Mouse (Mus musculus) CH12.LX (cell line): ENCODE measurements around the gene Ankle1. TPM values are rescaled to one million over a fixed set of nuclear protein-coding genes. Genes with fewer than 3 reads are reported as not detected.

Source experiments
- DNase-seq: peaks from one replicate; pipeline ENCODE4 v3.0.0-alpha.2; 2013; ENCODE audit errors: extremely low read depth
- H3K27ac ChIP-seq: 2 replicates; pipeline ENCODE4 v1.5.1; 2012; ENCODE audit warnings: low read depth, mild to moderate bottlenecking, control low read depth, moderate library complexity; ENCODE audit not compliant: insufficient read depth
- H3K27me3 ChIP-seq: replicated peaks from 2 replicates; pipeline ENCODE3; 2012; ENCODE audit warnings: inconsistent platforms
- H3K36me3 ChIP-seq, 2 experiments: replicated peaks in 1 of 2; 2 replicates each; pipeline versions ENCODE3 to v1.6.1; 2012; ENCODE audit warnings: inconsistent platforms in 1 of 2, low read length in 1 of 2, mild to moderate bottlenecking in 1 of 2, mixed read lengths in 1 of 2, moderate library complexity in 1 of 2; ENCODE audit not compliant: control insufficient read depth in 1 of 2, insufficient read depth in 1 of 2
- H3K4me1 ChIP-seq, 2 experiments: 2 replicates each; pipeline ENCODE4 v1.6.1; 2012; ENCODE audit warnings: inconsistent platforms in 1 of 2, moderate library complexity in 1 of 2; ENCODE audit not compliant: insufficient read depth in 2 of 2, control insufficient read depth in 1 of 2
- H3K4me2 ChIP-seq: 2 replicates; pipeline ENCODE4 v1.6.1; 2012; ENCODE audit warnings: low read depth, mild to moderate bottlenecking, control low read depth; ENCODE audit not compliant: poor library complexity, insufficient read depth, severe bottlenecking
- H3K4me3 ChIP-seq, 3 experiments: fragments of 150-350 bp in 1 of 3; sonication (generic) in 1 of 3; replicated peaks in 1 of 3; 2 replicates each; pipeline versions ENCODE3 to v1.5.1; 2011 to 2012; ENCODE audit warnings: low read depth in 2 of 3, low read length in 2 of 3, mild to moderate bottlenecking in 2 of 3, moderate library complexity in 2 of 3, control low read depth in 1 of 3, improper control_type of control experiment in 1 of 3, inconsistent platforms in 1 of 3, mixed read lengths in 1 of 3; ENCODE audit not compliant: poor library complexity in 1 of 3
- H3K79me2 ChIP-seq: replicated peaks from 2 replicates; pipeline ENCODE4 v1.6.1; 2012; ENCODE audit warnings: mild to moderate bottlenecking, moderate library complexity; ENCODE audit not compliant: control insufficient read depth, poor library complexity, insufficient read depth, severe bottlenecking; ENCODE audit errors: extremely low read depth
- H3K9ac ChIP-seq: 2 replicates; pipeline ENCODE4 v1.6.1; 2012; ENCODE audit warnings: low read depth, mild to moderate bottlenecking, control low read depth, moderate library complexity; ENCODE audit not compliant: insufficient read depth
- H3K9me3 ChIP-seq: replicated peaks from 2 replicates; pipeline ENCODE3; 2012; ENCODE audit warnings: low read length, inconsistent platforms, mixed read lengths
- BHLHE40 ChIP-seq: IDR thresholded peaks from 2 replicates; pipeline ENCODE4 v1.6.1; 2011; ENCODE audit warnings: mild to moderate bottlenecking, low read depth, low read length, improper control_type of control experiment
- CHD1 ChIP-seq: IDR thresholded peaks from 2 replicates; pipeline ENCODE4 v1.6.1; 2012; ENCODE audit warnings: low read depth, low read length, improper control_type of control experiment, inconsistent platforms
- CHD2 ChIP-seq: IDR thresholded peaks from 2 replicates; pipeline ENCODE4 v1.6.1; 2011; ENCODE audit warnings: low read length, improper control_type of control experiment
- CTCF ChIP-seq, 2 experiments: IDR thresholded peaks in 1 of 2; conservative IDR thresholded peaks in 1 of 2; 2 replicates each; pipeline ENCODE4 v1.5.1; 2011 to 2012; ENCODE audit warnings: low read depth in 2 of 2, low read length in 2 of 2, improper control_type of control experiment in 1 of 2, inconsistent platforms in 1 of 2, mild to moderate bottlenecking in 1 of 2, moderate library complexity in 1 of 2
- E2F4 ChIP-seq: IDR thresholded peaks from 2 replicates; pipeline ENCODE4 v1.6.1; 2011; ENCODE audit warnings: low read depth, low read length, improper control_type of control experiment; ENCODE audit not compliant: insufficient replicate concordance
- ELF1 ChIP-seq: IDR thresholded peaks from 2 replicates; pipeline ENCODE4 v1.6.1; 2014; ENCODE audit warnings: low read depth, mild to moderate bottlenecking, inconsistent platforms, low read length, improper control_type of control experiment
- EP300 ChIP-seq: IDR thresholded peaks from 2 replicates; pipeline ENCODE4 v1.6.1; 2011; ENCODE audit warnings: low read length, improper control_type of control experiment
- ETS1 ChIP-seq: conservative IDR thresholded peaks from 2 replicates; pipeline ENCODE4 v1.6.1; 2012; ENCODE audit warnings: low read depth, mild to moderate bottlenecking, inconsistent platforms, low read length, improper control_type of control experiment, moderate library complexity
- GABPA ChIP-seq: IDR thresholded peaks from 2 replicates; pipeline ENCODE4 v1.6.1; 2012; ENCODE audit warnings: low read depth, low read length, improper control_type of control experiment, inconsistent platforms; ENCODE audit not compliant: insufficient replicate concordance
- HCFC1 ChIP-seq: IDR thresholded peaks from 2 replicates; pipeline ENCODE4 v1.6.1; 2012; ENCODE audit warnings: low read depth, mild to moderate bottlenecking, inconsistent platforms, low read length, improper control_type of control experiment
- IRF4 ChIP-seq: IDR thresholded peaks from 2 replicates; pipeline ENCODE4 v1.6.1; 2014; ENCODE audit warnings: low read depth, mild to moderate bottlenecking, inconsistent platforms, low read length, improper control_type of control experiment
- JUN ChIP-seq: IDR thresholded peaks from 2 replicates; pipeline ENCODE4 v1.6.1; 2011; ENCODE audit warnings: low read depth, mild to moderate bottlenecking, low read length, improper control_type of control experiment, moderate library complexity; ENCODE audit not compliant: insufficient read depth
- JUND ChIP-seq: conservative IDR thresholded peaks from 2 replicates; pipeline ENCODE4 v1.6.1; 2011; ENCODE audit warnings: low read depth, low read length, improper control_type of control experiment
- KAT2A ChIP-seq: IDR thresholded peaks from 2 replicates; pipeline ENCODE4 v1.6.1; 2012; ENCODE audit warnings: low read length, improper control_type of control experiment, inconsistent platforms; ENCODE audit not compliant: insufficient replicate concordance
- MAFK ChIP-seq: IDR thresholded peaks from 2 replicates; pipeline ENCODE4 v1.6.1; 2011; ENCODE audit warnings: low read length, improper control_type of control experiment; ENCODE audit not compliant: insufficient replicate concordance
- MAX ChIP-seq: IDR thresholded peaks from 2 replicates; pipeline ENCODE4 v1.6.1; 2011; ENCODE audit warnings: low read length, improper control_type of control experiment
- MAZ ChIP-seq: IDR thresholded peaks from 2 replicates; pipeline ENCODE4 v1.6.1; 2012; ENCODE audit warnings: low read depth, mild to moderate bottlenecking, inconsistent platforms, low read length, improper control_type of control experiment, moderate library complexity
- MEF2A ChIP-seq: IDR thresholded peaks from 2 replicates; pipeline ENCODE4 v1.6.1; 2014; ENCODE audit warnings: low read depth, mild to moderate bottlenecking, inconsistent platforms, low read length, improper control_type of control experiment, borderline replicate concordance
- MXI1 ChIP-seq: IDR thresholded peaks from 2 replicates; pipeline ENCODE4 v1.6.1; 2011; ENCODE audit warnings: mild to moderate bottlenecking, low read depth, low read length, improper control_type of control experiment
- MYC ChIP-seq: IDR thresholded peaks from 2 replicates; pipeline ENCODE4 v1.6.1; 2011; ENCODE audit warnings: low read depth, mild to moderate bottlenecking, improper control_type of control experiment, low read length
- NELFE ChIP-seq: IDR thresholded peaks from 2 replicates; pipeline ENCODE4 v1.6.1; 2011; ENCODE audit warnings: low read depth, low read length, improper control_type of control experiment
- NRF1 ChIP-seq: IDR thresholded peaks from 2 replicates; pipeline ENCODE4 v1.6.1; 2014; ENCODE audit warnings: low read depth, mild to moderate bottlenecking, inconsistent platforms, low read length, improper control_type of control experiment, moderate library complexity
- PAX5 ChIP-seq: IDR thresholded peaks from 2 replicates; pipeline ENCODE4 v1.6.1; 2012; ENCODE audit warnings: low read length, inconsistent platforms, mixed read lengths
- POLR2A ChIP-seq: IDR thresholded peaks from 2 replicates; pipeline ENCODE4 v1.6.1; 2011; ENCODE audit warnings: low read depth, mild to moderate bottlenecking, improper control_type of control experiment, low read length
- POLR2AphosphoS2 ChIP-seq: IDR thresholded peaks from 2 replicates; pipeline ENCODE4 v1.6.1; 2011; ENCODE audit warnings: low read depth, low read length, improper control_type of control experiment
- RAD21 ChIP-seq: IDR thresholded peaks from 2 replicates; pipeline ENCODE4 v1.6.1; 2011; ENCODE audit warnings: low read depth, mild to moderate bottlenecking, low read length, improper control_type of control experiment, moderate library complexity
- RCOR1 ChIP-seq: conservative IDR thresholded peaks from 2 replicates; pipeline ENCODE4 v1.6.1; 2012; ENCODE audit warnings: low read depth, mild to moderate bottlenecking, inconsistent platforms, low read length, improper control_type of control experiment
- SIN3A ChIP-seq: IDR thresholded peaks from 2 replicates; pipeline ENCODE4 v1.6.1; 2012; ENCODE audit warnings: low read length, improper control_type of control experiment, inconsistent platforms
- SMC3 ChIP-seq: IDR thresholded peaks from 2 replicates; pipeline ENCODE4 v1.6.1; 2011; ENCODE audit warnings: low read depth, low read length, improper control_type of control experiment
- TBP ChIP-seq: conservative IDR thresholded peaks from 2 replicates; pipeline ENCODE4 v1.6.1; 2011; ENCODE audit warnings: low read depth, low read length, improper control_type of control experiment
- TCF12 ChIP-seq: IDR thresholded peaks from 2 replicates; pipeline ENCODE4 v1.6.1; 2014; ENCODE audit warnings: low read depth, mild to moderate bottlenecking, inconsistent platforms, low read length, improper control_type of control experiment
- UBTF ChIP-seq: IDR thresholded peaks from 2 replicates; pipeline ENCODE4 v1.6.1; 2012; ENCODE audit warnings: low read depth, mild to moderate bottlenecking, inconsistent platforms, low read length, improper control_type of control experiment, moderate library complexity
- USF1 ChIP-seq: IDR thresholded peaks from 2 replicates; pipeline ENCODE4 v1.6.1; 2014; ENCODE audit warnings: low read depth, mild to moderate bottlenecking, inconsistent platforms, low read length, improper control_type of control experiment
- USF2 ChIP-seq: conservative IDR thresholded peaks from 2 replicates; pipeline ENCODE4 v1.6.1; 2011; ENCODE audit warnings: low read depth, low read length, improper control_type of control experiment
- ZC3H11A ChIP-seq: IDR thresholded peaks from 2 replicates; pipeline ENCODE4 v1.6.1; 2012; ENCODE audit warnings: low read depth, mild to moderate bottlenecking, inconsistent platforms, low read length, improper control_type of control experiment
- ZKSCAN1 ChIP-seq: IDR thresholded peaks from 2 replicates; pipeline ENCODE4 v1.6.1; 2012; ENCODE audit warnings: low read depth, inconsistent platforms, low read length, improper control_type of control experiment, borderline replicate concordance
- ZMIZ1 ChIP-seq: IDR thresholded peaks from 2 replicates; pipeline ENCODE4 v1.6.1; 2012; ENCODE audit warnings: low read depth, mild to moderate bottlenecking, inconsistent platforms, low read length, improper control_type of control experiment
- ZNF384 ChIP-seq: IDR thresholded peaks from 2 replicates; pipeline ENCODE4 v1.6.1; 2012; ENCODE audit warnings: low read depth, low read length, improper control_type of control experiment, inconsistent platforms
- dilution Hi-C: fragments of 300-500 bp; cut with MboI; formaldehyde crosslinking; loops from 2 replicates; pipeline ENCODE4 v1.14.3; 2020; ENCODE audit warnings: low sequenced_read_pairs; ENCODE audit not compliant: extremely low pct_unique_long_range_greater_than_20kb, extremely low pct_ligation_motif_present
- in situ Hi-C: fragments of 300-500 bp; cut with MboI; formaldehyde crosslinking; loops from 3 replicates; pipeline ENCODE4 v1.14.3; 2019; ENCODE audit warnings: low sequenced_read_pairs, low pct_ligation_motif_present, low pct_unique_long_range_greater_than_20kb, mixed read lengths
- polyA plus RNA-seq: library from polyadenylated mRNA; unstranded; fragments of >175 nt; gene quantifications from 2 replicates; pipeline ENCODE4 v1.2.1, GENCODE M21; 2012; ENCODE audit warnings: low read depth; ENCODE audit not compliant: insufficient read length
- total RNA-seq, 2 experiments: library from RNA; depleted of rRNA; stranded (reverse); fragments of 300-350 nt in 1 of 2; fragments of >200 nt in 1 of 2; gene quantifications; 2 replicates each; pipeline ENCODE4 v1.2.3; 2012 to 2014

Ankle1 gene
- total and polyA plus RNA-seq, 3 experiments: 9.4 to 17.9 (median 17.4) TPM

DNA sequence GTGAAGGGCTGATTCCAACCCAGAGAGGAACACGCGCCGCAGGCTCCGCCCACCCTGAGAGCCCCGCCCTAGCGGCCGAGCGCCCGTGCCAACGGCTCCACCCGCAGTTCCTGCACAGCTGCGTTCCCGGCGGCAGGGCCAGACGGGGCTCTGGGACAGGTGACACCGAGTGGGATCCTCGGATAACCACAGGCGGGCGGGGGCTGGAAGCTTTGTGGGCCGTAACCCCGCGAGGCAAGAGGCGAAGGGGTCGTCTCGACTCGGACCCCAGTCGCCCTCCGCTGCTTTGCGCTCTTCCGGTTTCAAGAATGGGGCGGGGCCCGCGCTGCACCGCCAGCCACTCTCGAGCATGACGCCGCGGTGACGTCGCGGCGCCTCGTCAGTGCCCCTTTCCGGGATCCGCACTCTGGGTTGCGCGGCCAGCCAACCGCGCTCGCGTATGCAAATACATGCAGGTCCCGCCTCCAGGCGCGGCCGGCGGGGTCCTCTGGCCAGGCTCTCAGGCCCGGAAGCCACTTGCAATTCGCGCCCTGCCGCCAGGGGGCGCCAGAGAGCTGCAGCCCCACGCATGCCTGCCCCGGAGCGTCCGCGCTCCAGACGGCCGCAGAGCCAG lies 34.5 kb upstream of the Ankle1 start, which contains the start of gene Ocel1:
Gene Ocel1 (plus strand): TSS at position 63 of the 613 bp plus-strand sequence.
- dilution Hi-C loops: no loop called here
- TF ChIP-seq CHD2: no peak
- TF ChIP-seq TCF12: peak; percentile 79
- TF ChIP-seq IRF4: peak; percentile 14; the same call in 1 of the 2 replicates
- TF ChIP-seq ZC3H11A: no peak
- no peak for TF ChIP-seq RCOR1
- peak; percentile 70 for TF ChIP-seq SMC3
- peak; percentile 99 for TF ChIP-seq ELF1
- no peak for TF ChIP-seq GABPA
- TF ChIP-seq HCFC1: peak; percentile 71; the same call in 1 of the 2 replicates
- no peak for TF ChIP-seq PAX5
- TF ChIP-seq ETS1: peak; percentile 33; the same call in 1 of the 2 replicates
- no peak for TF ChIP-seq CHD1
- peak; percentile 81 for TF ChIP-seq MXI1
- 0 out of 2 replicates have a peak, but pooled peaks have one; percentile 39 for TF ChIP-seq POLR2AphosphoS2
- TF ChIP-seq TBP: peak; percentile 55; the same call in 1 of the 2 replicates
- TF ChIP-seq SIN3A: peak; percentile 79; the same call in 1 of the 2 replicates
- TF ChIP-seq MYC: no peak
- TF ChIP-seq USF1: no peak
- no peak for TF ChIP-seq ZNF384
- peak; percentile 63 for TF ChIP-seq RAD21
- TF ChIP-seq NRF1: peak; percentile 76
- TF ChIP-seq MAZ: 0 out of 2 replicates have a peak, but pooled peaks have one; percentile 44
- TF ChIP-seq MAFK: no peak
- TF ChIP-seq MAX: peak; percentile 69; the same call in 1 of the 2 replicates
- peak; percentile 75 for TF ChIP-seq NELFE
- TF ChIP-seq ZMIZ1: no peak
- peak in 1 of 2 experiments; percentile 92; a peak in 2 of 4 replicates for TF ChIP-seq CTCF (conservative IDR thresholded peaks at IDR 0.05 in 1 of 2, IDR thresholded peaks at IDR 0.05 in 1 of 2; ENCODE audit: low read depth in 2 of 2, low read length in 2 of 2)
- TF ChIP-seq BHLHE40: peak; percentile 82
- no peak for TF ChIP-seq KAT2A
- TF ChIP-seq POLR2A: peak; percentile 77
- TF ChIP-seq UBTF: no peak
- TF ChIP-seq MEF2A: no peak; the same call in 1 of the 2 replicates
- no peak for TF ChIP-seq JUND
- 0 out of 2 replicates have a peak, but pooled peaks have one; percentile 40 for TF ChIP-seq E2F4
- TF ChIP-seq EP300: no peak
- no peak for TF ChIP-seq USF2
- no peak for TF ChIP-seq JUN
- TF ChIP-seq ZKSCAN1: no peak
- Histone ChIP-seq H3K27me3 (no peaks in the 10 kb centered on the region), H3K4me2 (peak within 1 kb of the TSS; percentile 73), H3K27ac (peak within 1 kb of the TSS; percentile 65), H3K9ac (peak within 1 kb of the TSS; percentile 58; the same call in 1 of the 2 replicates), H3K4me3 (peak within 1 kb of the TSS; percentile 65 to 75 (median 69)), H3K79me2 (no peaks in the 10 kb centered on the region), H3K9me3 (peaks cover 9% of the 10 kb centered on the region), H3K36me3 (peaks cover 31 to 62% of the 10 kb centered on the region in 2 experiments), H3K4me1 (peaks cover 18 to 48% of the 10 kb centered on the region in 2 experiments)
- DNase-seq: peak; percentile 97
- in situ Hi-C loops: loop anchor here (5.0 kb wide), 1 partner anchor 36 kb away; the partner anchor contains the start of gene Ankle1
